Mouse (Mus musculus): Measurements from ENCODE around the gene Ncs1.

The Ncs1 gene

DNA sequence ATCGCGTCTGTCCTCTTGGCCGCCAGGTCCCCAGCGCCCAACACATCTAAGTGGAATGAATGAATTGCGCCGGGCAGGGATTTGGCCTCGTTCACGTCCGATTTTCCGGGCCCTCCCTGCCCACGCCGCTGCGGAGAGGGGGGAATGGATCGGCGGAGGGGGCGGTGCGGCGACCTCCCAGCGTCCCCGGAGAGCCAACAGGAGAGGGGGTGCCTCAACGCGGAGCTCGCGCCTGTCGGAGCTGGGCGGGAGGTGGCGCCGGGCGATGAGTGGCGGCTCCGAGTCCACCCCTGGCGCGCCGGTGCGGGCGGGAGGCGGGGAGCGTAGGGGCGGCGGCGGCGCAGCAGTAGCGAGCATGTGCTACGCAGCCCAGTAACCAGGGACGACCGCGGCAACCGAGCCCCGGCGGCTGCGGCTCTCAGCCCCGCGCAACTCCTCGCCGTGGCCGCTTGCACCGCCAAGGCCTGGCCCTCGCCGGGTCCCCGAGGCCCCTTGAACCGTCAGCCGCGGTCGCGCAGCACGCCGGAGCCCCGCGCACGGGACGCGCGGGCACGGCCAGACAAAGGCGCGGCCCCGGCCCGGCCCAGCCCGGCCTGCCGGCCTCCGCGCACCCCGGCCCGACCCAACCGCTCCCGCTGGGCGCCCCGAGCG lies at the start of gene Ncs1:
Gene Ncs1, plus strand, starts transcription at position 333 of the 651 bp plus-strand sequence.
- DNase-seq (ENCODE audit: extremely low read depth, insufficient read length, low spot score), result peak; percentile 86

DNA sequence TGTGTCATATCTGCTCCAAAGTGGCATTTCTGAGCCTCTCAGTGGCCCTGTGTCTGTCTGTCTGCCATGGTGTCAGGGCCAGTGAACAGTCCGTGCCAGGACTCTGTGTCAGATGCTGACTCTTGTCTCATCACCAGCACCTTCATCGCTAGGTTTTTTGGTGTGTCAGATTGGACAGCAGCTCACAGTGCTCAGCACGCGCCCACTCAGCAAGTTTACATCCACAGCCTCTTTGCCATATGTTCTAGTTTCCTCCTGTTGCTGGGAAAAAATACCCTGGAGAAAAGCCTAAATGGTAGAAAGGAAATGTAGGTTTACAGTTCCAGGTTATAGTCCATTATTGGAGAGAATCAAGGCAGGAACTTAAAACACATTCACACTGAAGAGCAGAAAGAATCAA lies 47.0 kb upstream of the Ncs1 start:
- DNase-seq (ENCODE audit: extremely low read depth, insufficient read length, low spot score), result no peak

DNA sequence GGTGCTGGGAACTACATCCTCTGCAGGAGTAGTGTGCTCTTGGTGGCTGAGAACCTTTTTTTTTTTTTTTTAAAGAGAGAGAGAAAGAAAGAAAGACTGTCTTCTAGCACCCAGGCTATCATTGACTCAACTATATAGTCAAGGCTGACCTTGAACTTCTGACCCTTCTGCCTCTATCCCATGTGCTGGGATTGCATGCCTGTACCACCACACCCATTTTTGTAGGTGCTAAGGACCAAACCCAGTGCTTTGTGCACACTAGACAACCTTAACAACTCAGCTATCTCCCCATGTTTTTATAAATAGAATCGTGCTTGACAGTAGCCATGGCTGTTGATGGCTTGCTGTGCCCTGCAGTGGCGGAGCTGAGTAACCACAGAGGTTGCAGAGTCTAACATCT lies 45.6 kb upstream of the Ncs1 start:
- no peak for DNase-seq (ENCODE audit: extremely low read depth, insufficient read length, low spot score)

DNA sequence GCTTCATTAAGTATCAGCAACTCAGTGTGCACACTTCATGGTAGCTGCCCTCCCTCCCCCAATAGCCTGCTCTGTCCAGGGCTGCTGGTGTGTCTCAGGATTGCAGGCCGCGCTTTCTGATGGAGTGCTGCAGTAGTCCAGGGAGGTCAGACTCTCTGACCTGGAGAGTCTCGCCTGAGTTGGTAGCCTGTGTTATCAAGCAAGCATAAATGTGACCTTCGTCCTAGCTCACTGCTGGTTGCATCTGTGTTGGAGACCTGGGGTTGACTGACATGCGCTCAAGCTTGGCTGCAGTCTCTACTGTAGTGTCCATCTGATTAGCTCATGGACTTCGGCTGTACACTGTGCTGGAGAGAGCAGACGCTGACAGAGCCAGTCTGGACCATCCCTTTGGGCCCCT lies 43.8 kb upstream of the Ncs1 start:
- no peak for DNase-seq (ENCODE audit: extremely low read depth, insufficient read length, low spot score)

DNA sequence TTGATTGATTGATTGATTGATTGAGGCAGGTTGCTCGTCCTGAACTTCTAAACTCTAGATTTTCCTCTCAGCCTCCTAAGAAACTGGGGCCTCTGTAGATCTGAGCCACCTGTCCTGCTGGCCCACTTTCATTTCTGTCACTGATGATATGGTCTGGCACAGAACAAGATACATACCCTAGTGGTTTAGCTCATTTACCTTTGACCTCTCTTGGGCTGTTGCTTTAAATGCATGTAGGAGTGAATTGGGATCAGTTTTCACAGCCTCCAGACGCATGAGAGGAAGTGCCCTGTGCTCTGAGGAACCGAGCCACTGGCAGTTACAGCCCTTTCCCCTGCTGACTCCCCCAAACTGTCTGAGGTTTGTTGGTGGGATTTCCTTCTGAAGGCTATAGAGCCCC lies 43.3 kb upstream of the Ncs1 start:
- no peak for DNase-seq (ENCODE audit: extremely low read depth, insufficient read length, low spot score)

DNA sequence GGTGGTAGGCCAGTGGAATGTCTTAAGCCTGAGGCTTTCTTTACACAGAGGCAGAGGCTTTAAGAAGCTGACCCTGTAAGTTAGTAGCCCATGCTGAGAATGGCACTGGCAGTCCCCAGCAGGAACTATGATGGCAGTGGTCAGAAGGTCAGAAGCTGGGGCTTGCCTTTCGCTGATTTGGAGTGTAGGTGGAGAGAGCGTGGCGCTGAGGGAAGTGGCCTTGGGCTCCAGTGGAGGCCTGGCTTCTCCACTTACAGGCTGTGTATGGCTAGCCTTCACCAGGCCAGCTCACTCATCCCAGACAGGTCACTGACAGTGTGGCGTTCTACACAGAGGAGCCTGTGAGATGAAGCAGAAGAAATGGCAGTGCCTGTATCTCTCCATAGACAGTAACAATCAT lies 42.7 kb upstream of the Ncs1 start:
- DNase-seq (ENCODE audit: extremely low read depth, insufficient read length, low spot score), result no peak

DNA sequence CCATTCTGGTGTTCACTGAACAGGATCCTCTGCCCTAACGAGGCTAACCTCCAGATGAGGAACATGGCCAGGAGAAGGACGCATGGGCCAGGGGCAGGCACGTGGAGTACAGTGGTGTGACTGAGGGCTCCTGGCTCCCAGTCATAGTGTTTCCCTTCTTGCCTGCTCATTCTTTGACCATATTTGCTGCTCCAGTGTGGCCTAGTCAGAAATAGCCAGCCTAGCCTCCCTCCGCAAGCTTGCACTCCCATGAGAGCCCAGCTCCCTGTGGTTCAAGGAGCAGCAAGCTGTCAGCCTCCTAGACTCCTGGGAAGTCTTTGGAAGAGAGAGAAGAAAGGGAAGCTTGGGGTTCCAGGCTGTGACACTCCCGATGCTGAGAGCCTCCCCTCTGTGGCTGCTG lies 40.9 kb upstream of the Ncs1 start:
- DNase-seq (ENCODE audit: extremely low read depth, insufficient read length, low spot score), result no peak

DNA sequence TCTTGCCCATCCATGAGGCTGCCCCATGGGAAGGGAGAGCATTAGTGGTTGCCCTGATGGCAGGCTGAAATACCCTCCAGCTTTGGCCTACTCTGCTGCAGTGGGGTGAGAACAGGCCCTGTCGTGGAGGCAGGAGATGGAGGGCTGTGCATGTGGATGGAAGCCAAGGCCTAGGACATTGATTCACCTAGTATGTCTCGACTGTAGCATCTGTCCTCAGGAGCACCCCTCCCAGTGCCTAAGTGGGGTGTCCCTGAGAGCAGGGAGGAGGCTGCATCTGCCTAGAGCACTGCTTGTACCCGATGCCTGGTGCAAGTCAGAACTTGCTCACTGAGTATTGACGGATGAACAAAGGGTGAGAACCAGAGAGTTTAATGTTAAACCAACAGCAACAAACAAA lies 39.4 kb upstream of the Ncs1 start:
- no peak for DNase-seq (ENCODE audit: extremely low read depth, insufficient read length, low spot score)

DNA sequence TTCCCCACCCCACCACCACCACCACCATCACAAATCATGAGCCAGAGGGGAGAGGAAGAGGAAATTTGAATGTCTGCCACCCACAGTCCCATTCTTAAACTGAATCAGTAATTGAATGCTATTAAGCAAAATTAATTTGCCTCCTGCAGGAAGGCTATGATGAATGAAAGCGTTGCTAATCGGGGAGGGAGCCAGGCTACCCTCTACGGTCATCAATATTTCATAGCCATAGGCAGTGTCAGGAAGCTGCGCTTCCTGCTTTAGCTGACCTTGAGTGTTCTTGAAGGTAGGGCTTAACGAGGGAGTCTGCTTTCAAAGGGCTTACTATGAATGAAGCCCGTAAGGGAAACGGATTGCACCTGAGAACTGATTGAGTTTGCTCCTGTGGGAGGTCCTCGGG lies 38.7 kb upstream of the Ncs1 start:
- no peak for DNase-seq (ENCODE audit: extremely low read depth, insufficient read length, low spot score)

DNA sequence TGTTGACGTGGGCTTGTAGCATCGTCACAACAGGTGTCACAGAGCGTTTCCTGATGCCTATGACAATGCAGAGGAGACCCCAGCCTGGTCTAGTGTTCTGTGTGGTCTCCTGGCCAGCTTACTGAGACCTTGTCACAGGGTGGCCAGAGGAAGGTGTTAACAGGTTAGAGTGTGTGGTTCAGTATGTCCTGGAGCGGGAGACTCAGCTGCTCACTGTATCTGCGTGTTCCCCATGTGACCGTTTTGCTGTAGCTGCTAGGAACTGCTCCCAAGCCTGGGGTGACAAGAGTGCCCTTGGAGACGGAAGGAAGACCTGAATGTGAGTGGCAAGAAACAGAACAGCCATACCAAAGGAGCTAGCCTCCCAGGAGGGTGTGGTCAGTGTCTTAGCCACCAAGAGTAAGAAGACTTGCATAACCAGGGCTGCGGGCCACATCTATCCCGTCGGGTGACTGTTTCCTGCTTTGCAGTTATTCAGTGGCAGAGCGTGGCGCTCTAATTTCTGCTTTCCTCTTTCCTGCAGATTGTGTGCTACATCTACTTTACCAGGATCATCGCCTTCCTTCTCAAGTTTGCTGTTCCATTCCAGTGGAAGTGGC lies 37.0 kb upstream of the Ncs1 start:
- DNase-seq (ENCODE audit: extremely low read depth, insufficient read length, low spot score), result no peak

DNA sequence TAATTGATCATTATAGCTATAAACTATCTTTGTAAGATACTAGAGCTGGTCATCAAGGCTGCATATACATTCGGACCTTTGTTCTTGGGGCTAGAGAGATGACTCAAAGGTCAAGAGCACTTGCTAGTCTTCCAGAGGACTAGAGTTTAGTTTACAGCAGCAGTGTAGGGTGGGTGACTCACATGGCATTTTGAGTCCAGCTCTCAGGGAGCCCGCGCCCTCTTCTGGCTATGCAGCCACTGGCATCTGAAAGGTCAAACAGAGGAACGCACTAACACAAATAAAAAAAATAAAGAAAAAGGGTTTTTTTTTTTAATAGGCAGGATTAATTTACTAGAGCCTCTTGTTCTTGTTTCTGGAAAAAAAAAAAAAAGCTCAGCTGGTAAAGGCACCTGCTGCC lies 36.1 kb upstream of the Ncs1 start:
- DNase-seq (ENCODE audit: extremely low read depth, insufficient read length, low spot score), result no peak

DNA sequence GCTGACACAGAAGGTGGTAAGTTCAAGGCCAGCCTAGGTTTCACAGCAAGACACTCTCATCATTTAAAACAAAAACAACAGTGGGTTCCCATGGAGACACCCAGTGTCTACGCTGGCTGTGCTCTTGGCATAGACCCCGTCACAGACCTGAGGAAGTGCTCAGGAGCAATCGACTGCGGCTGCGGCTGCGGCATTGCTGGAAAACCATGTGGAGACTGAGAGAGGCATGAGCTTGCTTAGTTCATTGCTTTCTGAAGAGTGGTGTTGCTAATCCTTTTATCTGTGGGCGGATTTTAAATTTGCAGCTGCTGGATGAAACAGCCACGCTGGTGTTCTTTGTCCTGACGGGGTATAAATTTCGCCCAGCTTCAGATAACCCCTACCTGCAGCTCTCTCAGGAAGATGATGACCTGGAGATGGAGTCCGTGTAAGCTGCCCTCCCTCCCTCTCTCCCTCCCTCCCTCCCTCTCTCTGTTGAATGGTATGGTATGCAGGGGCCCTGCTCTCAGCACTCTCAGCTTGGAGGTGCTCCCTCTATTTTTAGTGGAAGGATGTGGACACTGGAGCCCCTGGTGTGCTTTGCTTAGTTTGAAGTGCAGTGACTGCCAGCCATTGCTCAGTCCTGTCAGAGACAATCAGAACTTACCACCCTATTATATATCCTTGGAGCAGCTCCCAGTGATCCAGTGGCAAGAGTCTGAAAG lies 35.3 kb upstream of the Ncs1 start:
- DNase-seq (ENCODE audit: extremely low read depth, insufficient read length, low spot score), result no peak

DNA sequence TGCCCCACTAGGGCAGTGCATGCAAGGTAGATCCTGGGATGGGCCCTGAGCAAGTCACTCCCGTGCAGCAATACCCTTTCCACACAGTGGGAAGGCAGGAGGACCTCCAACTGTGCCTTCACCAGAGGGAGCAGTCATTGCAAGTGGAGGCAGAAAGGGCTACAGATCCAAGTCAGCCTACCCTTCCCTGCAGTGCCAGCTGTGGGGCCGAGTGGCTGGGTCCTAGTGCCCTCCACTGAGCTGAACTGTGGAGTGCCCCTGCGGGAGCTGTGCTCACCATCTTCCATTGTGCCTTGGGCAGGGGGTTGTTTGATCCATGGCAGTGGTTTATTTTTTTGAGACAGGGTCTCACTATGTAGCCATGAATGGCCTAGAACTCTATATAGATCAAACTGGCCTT lies 34.4 kb upstream of the Ncs1 start:
- no peak for DNase-seq (ENCODE audit: extremely low read depth, insufficient read length, low spot score)

DNA sequence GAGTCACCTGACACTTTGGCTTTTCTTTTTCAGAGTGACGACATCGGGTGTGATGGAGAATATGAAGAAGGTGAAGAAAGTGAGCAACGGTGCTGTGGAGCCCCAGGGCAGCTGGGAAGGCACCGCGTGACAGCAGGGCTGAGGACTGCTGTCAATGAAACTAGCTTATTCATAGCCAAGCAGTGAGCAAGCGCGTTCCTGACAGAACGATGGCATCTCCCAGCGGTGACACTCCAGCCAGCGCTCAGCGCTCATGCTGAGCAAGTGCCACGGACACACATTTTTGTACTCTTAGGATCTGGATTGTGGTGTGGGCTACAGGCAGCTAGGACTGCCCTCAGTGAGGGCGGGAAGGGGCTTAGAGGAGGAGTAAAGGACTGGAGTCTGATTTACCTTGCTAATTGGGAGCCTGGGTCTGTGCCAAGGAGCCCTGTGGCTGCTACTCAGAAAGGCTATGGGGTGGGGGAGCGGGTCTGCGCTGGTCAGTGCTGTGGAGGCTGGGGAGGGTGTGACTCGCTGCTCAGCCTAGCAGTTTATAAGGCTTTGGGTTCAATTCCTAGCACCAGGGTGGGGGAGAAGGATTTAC lies 31.3 kb upstream of the Ncs1 start:
- no peak for DNase-seq (ENCODE audit: extremely low read depth, insufficient read length, low spot score)

DNA sequence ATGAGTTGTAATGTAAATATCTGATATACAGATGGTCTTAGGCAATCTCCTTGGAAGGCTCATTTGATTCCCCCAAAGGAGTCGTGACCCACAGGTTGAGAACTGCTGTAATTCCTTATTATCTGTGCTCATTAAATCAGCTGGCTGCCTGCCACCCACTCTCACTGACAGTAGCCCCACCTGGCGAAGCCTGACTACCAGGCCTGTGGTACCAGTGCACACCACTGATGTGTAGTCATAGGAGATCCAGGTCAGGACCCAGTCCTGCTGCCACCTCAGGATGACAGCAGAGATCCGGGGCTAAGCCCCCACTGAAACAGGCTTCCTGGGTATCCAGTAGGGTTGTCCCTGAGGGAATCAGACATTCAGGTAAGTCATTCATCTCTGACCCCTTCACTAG lies 27.0 kb upstream of the Ncs1 start:
- no peak for DNase-seq (ENCODE audit: extremely low read depth, insufficient read length, low spot score)

DNA sequence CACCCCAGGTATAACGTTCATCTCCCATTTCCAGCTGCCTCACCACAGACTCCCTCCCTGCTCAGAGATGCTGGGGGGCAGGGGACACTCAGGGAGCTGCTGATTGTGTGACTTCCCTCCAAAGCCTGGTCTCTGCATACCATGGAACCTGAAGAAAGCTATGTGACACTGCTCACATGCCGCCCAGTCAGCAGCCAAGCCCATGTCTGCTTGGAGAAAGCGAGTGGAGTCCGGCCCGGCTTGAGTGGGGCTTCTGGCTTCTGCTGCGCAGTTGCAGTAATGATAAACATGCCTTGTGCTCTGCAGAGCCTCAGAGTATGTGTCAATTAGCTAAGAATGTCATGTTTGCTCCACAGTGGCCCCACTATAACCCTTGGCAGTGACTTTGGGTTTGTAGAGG lies 26.2 kb upstream of the Ncs1 start:
- no peak for DNase-seq (ENCODE audit: extremely low read depth, insufficient read length, low spot score)

DNA sequence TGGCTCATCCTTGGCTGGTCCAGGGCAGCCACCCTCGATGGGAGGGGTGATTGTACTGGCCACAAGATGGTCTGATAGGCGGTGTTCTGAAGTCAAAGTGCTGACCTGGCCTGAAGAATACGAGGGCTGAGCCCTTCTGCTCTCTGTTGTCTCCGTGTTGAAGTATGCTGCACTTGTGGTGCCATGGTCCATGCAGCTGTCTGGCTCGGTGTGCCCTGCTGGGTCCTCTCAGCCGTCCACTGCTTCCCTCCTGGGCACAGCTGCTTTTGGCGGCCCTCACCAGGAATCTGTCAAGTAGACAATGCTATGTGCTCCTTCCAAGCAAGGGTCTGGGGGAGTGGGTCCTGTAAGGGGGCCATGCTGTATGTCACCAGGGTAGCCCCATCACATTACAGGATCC lies 24.8 kb upstream of the Ncs1 start:
- DNase-seq (ENCODE audit: extremely low read depth, insufficient read length, low spot score), result no peak

DNA sequence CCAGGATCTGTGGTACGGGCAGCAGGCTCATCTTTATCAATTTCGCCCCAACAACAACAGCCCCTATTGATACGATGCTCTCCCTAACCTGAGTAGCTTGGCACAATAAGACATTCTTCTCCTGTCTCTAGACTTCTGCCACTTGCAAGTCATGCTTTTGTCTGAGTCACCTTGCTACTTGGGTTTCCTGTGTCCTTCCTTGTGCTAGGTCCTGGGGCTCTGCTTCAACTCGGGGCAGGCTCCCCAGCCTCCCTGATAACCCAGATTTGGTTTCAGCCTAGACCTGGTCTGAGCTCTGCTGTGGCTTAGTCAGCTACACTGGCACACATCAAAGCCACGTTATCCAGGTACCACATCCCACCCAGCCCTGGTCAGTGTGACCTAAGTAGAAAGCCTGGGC lies 24.0 kb upstream of the Ncs1 start:
- DNase-seq (ENCODE audit: extremely low read depth, insufficient read length, low spot score), result no peak

DNA sequence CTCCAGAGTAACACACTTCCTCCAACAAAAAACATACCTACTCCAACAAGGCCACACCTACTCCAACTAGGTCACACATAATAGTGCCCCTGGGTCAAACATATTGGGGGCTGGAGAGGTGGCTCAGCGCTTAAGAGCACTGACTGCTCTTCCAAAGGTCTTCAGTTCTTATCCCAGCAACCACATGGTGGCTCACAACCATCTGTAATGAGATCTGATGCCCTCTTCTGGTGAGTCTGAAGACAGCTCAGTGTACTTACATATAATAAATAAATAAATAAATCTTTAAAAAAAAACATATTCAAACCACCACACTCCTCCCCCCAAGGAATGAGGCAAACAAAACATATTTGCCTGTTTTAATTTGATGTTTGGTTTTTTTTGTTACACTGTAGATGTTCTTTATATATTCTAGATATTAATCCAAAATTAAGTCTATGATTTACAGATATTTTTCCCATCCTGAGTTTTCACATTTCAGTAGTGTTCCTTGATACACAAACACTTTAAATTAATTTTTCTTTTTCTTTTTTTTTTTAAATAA lies 16.8 kb upstream of the Ncs1 start:
- DNase-seq (ENCODE audit: extremely low read depth, insufficient read length, low spot score), result no peak

DNA sequence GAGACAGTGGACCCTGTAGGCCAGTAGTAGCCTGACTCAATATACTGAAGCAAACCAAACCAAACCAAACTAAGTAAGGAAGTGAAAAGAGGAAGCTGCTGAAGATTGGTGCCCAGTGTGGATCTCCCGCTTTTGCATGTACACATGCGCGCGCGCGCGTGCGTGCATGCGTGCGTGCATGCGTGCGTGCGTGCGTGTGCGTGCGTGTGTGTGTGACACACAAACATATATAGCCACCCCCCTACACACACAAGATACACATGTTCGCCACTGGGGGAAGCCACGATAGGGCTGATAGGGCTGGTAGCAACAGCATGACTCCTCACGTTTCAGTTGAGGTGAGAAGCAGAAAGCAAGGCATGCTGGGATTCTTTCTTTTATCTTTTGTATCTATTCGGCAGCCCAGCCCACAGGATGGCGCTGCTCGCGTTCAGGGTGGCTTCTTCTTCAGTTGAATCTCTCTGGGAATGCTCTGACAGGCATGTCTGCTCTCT lies 6.4 kb upstream of the Ncs1 start:
- no peak for DNase-seq (ENCODE audit: extremely low read depth, insufficient read length, low spot score)

DNA sequence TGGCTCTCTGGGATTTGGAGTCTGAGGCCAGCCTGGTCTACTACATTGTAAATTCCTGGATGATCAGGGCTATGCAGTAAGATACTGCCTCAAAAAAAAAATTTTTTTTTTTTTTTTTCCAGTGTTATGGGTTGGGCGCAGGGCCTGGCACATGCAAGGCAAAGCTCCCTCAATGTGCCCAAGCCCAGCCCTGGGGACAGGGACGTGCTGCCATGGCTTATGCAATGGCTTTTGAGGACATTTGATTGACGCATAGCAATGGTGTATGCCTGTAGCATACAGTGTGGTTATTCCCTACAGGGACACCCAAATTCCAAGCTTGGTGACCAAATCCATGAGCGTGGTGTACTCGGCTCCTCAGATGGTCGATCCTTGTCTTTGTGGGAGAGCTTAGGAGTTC lies 5.8 kb upstream of the Ncs1 start:
- peak; percentile 42 for DNase-seq (ENCODE audit: extremely low read depth, insufficient read length, low spot score)

DNA sequence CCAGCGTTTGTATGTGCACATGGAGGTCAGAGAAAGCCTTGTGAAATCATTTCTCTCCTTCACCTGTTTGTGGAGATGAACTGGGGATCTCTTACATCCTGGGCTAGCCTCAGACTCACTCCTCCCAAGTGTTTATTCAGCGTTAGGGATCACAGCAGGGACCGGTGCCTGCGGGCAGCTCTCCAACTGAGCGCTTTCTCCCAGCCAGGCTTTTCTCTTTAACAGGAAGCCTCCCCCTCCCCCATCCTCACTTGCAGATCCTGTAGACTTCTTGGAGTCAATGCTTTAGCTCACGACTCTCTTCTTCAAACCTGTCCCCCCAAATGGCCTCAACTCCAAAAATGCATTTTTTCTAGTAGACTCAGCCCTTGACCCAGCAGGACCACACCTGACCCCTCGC lies 4.0 kb upstream of the Ncs1 start:
- no peak for DNase-seq (ENCODE audit: extremely low read depth, insufficient read length, low spot score)

Measured in 3134 (cell line).